Mouse (Mus musculus) spleen, adult 2 months (tissue): ENCODE data around the gene Stard3.

Experiments used
- CTCF ChIP-seq: fragments of 200-500 bp; IDR thresholded peaks from 2 replicates; pipeline ENCODE4 v1.5.1; 2011; ENCODE audit warnings: mild to moderate bottlenecking, inconsistent platforms; ENCODE audit not compliant: insufficient read depth, insufficient read length, insufficient replicate concordance; ENCODE audit errors: extremely low read depth
- POLR2A ChIP-seq: fragments of 200-500 bp; IDR thresholded peaks from 2 replicates; pipeline ENCODE4 v1.6.1; 2011; ENCODE audit warnings: low read depth, low read length, inconsistent platforms

- no peak for TF ChIP-seq POLR2A
- no peak for TF ChIP-seq CTCF
These were observed 13.5 kb downstream of the Stard3 start for GRCm38 (mm10) chr11:98371556-98372240.
